In genomic region chr1:183299161-183299560, GRCm38 (mm10) we compare ENCODE assay signal across 8 mouse cellular contexts. TPM values are rescaled to one million over a fixed set of nuclear protein-coding genes. Genes with fewer than 3 reads are reported as not detected.
A peak's percentile ranks its signal among the peaks of the same experiment; 100 is the strongest.
DNase-seq lines count a peak whose midpoint lies in the region; ATAC-seq lines count a peak whose summit lies in the region.

No protein-coding gene starts in this region.

- H3K9me3 ChIP-seq in hindbrain, embryonic 10.5 days = no peaks in the 10 kb centered on the region
- H3K9me3 ChIP-seq in hindbrain, embryonic 12.5 days (replicated peaks) = no peaks in the 10 kb centered on the region
- no peaks in the 10 kb centered on the region for H3K9me3 ChIP-seq in embryonic facial prominence, embryonic 14.5 days (ENCODE audit: control insufficient read depth, low read length)
- no peaks in the 10 kb centered on the region for H3K9me3 ChIP-seq in limb, embryonic 11.5 days (ENCODE audit: control insufficient read depth, low read length)

- H3K4me2 ChIP-seq in hindbrain, embryonic 12.5 days (replicated peaks) = no peak overlapping the region
- no peak overlapping the region for H3K4me2 ChIP-seq in embryonic facial prominence, embryonic 14.5 days (ENCODE audit: low read depth, low read length)
- H3K4me2 ChIP-seq in limb, embryonic 11.5 days (ENCODE audit: low read depth, severe bottlenecking) = no peak overlapping the region

- 88% methylated on average over 6 of the region's 6 CpGs for WGBS in hindbrain, embryonic 10.5 days
- WGBS in hindbrain, embryonic 12.5 days = 86% methylated on average over 6 of the region's 6 CpGs
- 85% methylated on average over 6 of the region's 6 CpGs for WGBS in embryonic facial prominence, embryonic 14.5 days
- WGBS in limb, embryonic 11.5 days = 90% methylated on average over 6 of the region's 6 CpGs

- no peaks in the 10 kb centered on the region for H3K27me3 ChIP-seq in hindbrain, embryonic 10.5 days (ENCODE audit: insufficient read depth, poor library complexity, severe bottlenecking)
- H3K27me3 ChIP-seq in hindbrain, embryonic 12.5 days = no peaks in the 10 kb centered on the region
- H3K27me3 ChIP-seq in embryonic facial prominence, embryonic 14.5 days (replicated peaks; ENCODE audit: control insufficient read depth, insufficient read depth, low read length) = no peaks in the 10 kb centered on the region
- H3K27me3 ChIP-seq in limb, embryonic 11.5 days (ENCODE audit: control insufficient read depth, insufficient read depth, low read length) = no peaks in the 10 kb centered on the region

- no peaks in the 10 kb centered on the region for H3K36me3 ChIP-seq in hindbrain, embryonic 10.5 days
- H3K36me3 ChIP-seq in hindbrain, embryonic 12.5 days = no peaks in the 10 kb centered on the region
- H3K36me3 ChIP-seq in embryonic facial prominence, embryonic 14.5 days (ENCODE audit: control insufficient read depth, insufficient read depth, low read length) = no peaks in the 10 kb centered on the region
- no peaks in the 10 kb centered on the region for H3K36me3 ChIP-seq in limb, embryonic 11.5 days (ENCODE audit: control insufficient read depth, insufficient read depth, low read length)

- no peak overlapping the region for H3K4me3 ChIP-seq in hindbrain, embryonic 10.5 days
- no peak overlapping the region for H3K4me3 ChIP-seq in hindbrain, embryonic 12.5 days
- no peak overlapping the region for H3K4me3 ChIP-seq in embryonic facial prominence, embryonic 14.5 days (ENCODE audit: low read depth, low read length)
- H3K4me3 ChIP-seq in limb, embryonic 11.5 days (ENCODE audit: low read depth, low read length) = no peak overlapping the region

- H3K27ac ChIP-seq in hindbrain, embryonic 10.5 days = no peak overlapping the region
- H3K27ac ChIP-seq in hindbrain, embryonic 12.5 days = no peak overlapping the region
- no peak overlapping the region for H3K27ac ChIP-seq in embryonic facial prominence, embryonic 14.5 days (replicated peaks; ENCODE audit: low read depth, low read length)
- H3K27ac ChIP-seq in limb, embryonic 11.5 days (replicated peaks; ENCODE audit: low read depth, low read length) = no peak overlapping the region

- H3K4me1 ChIP-seq in hindbrain, embryonic 10.5 days (replicated peaks) = 0 out of 2 replicates have a peak, but pooled peaks cover 6% of the 10 kb centered on the region
- H3K4me1 ChIP-seq in hindbrain, embryonic 12.5 days = no peaks in the 10 kb centered on the region
- no peaks in the 10 kb centered on the region for H3K4me1 ChIP-seq in embryonic facial prominence, embryonic 14.5 days (ENCODE audit: control insufficient read depth, insufficient read depth, low read length)
- H3K4me1 ChIP-seq in limb, embryonic 11.5 days (ENCODE audit: control insufficient read depth, insufficient read depth, low read length) = no peaks in the 10 kb centered on the region

- H3K9ac ChIP-seq in hindbrain, embryonic 12.5 days = no peak overlapping the region
- H3K9ac ChIP-seq in embryonic facial prominence, embryonic 14.5 days (ENCODE audit: low read depth, low read length) = no peak overlapping the region
- H3K9ac ChIP-seq in limb, embryonic 11.5 days (ENCODE audit: low read length) = no peak overlapping the region

- ATAC-seq in hindbrain, embryonic 12.5 days (ENCODE audit: low FRiP score) = no peak
- ATAC-seq in embryonic facial prominence, embryonic 14.5 days (ENCODE audit: low read depth) = no peak
- no peak for ATAC-seq in limb, embryonic 11.5 days (ENCODE audit: insufficient number of reproducible peaks, low FRiP score, low TSS enrichment, low read depth)

- peak; percentile 94 for DNase-seq in hindbrain, embryonic 10.5 days (ENCODE audit: low spot score)
- peak; percentile 93 for DNase-seq in adrenal gland, postnatal 10 days
- peak; percentile 95 for DNase-seq in embryonic facial prominence, embryonic 14.5 days (ENCODE audit: low spot score)
- peak; percentile 94 to 95 for DNase-seq in kidney, adult 8-10 months
- DNase-seq in limb, embryonic 11.5 days (ENCODE audit: low spot score) = peak; percentile 100
- DNase-seq in right cerebral cortex, adult 2 months (ENCODE audit: low spot score in 2 of 2) = peak; percentile 96
- peak; percentile 94 for DNase-seq in urinary bladder, postnatal 14 days (ENCODE audit: low spot score)

RNA-seq across cellular contexts. Expression of gene Brox, which starts 2.1 kb away (rescaled TPM):
- polyA plus RNA-seq in hindbrain, embryonic 10.5 days (2016; fragmentation: Nextera tagmentation; extraction: Ambion mirVana) = 42.7 and 47.1 TPM in 2 replicates
- 77.8 and 86.9 TPM in 2 replicates for polyA plus RNA-seq in hindbrain, embryonic 12.5 days (2016; fragmentation: Nextera tagmentation; extraction: Ambion mirVana)
- total RNA-seq in adrenal gland, postnatal 10 days (2021) = 10 to 100 TPM; 45.0 to 46.0 TPM
- 49.4 and 50.4 TPM in 2 replicates for polyA plus RNA-seq in embryonic facial prominence, embryonic 14.5 days (2014; fragmentation: Nextera tagmentation; extraction: Ambion mirVana)
- polyA plus RNA-seq in limb, embryonic 11.5 days (2014; fragmentation: Nextera tagmentation; extraction: Ambion mirVana) = 40.3 and 41.7 TPM in 2 replicates

RNA-seq across cellular contexts. Expression of gene Aida, which starts 2.8 kb away (rescaled TPM):
- 45.5 and 47.7 TPM in 2 replicates for polyA plus RNA-seq in hindbrain, embryonic 10.5 days (2016; fragmentation: Nextera tagmentation; extraction: Ambion mirVana)
- 72.7 and 74.3 TPM in 2 replicates for polyA plus RNA-seq in hindbrain, embryonic 12.5 days (2016; fragmentation: Nextera tagmentation; extraction: Ambion mirVana)
- 10 to 100 TPM; 41.3 to 51.6 TPM for total RNA-seq in adrenal gland, postnatal 10 days (2021)
- 35.5 and 40.8 TPM in 2 replicates for polyA plus RNA-seq in embryonic facial prominence, embryonic 14.5 days (2014; fragmentation: Nextera tagmentation; extraction: Ambion mirVana)
- polyA plus RNA-seq in limb, embryonic 11.5 days (2014; fragmentation: Nextera tagmentation; extraction: Ambion mirVana) = 26.8 and 42.4 TPM in 2 replicates
